In the genomic region with DNA sequence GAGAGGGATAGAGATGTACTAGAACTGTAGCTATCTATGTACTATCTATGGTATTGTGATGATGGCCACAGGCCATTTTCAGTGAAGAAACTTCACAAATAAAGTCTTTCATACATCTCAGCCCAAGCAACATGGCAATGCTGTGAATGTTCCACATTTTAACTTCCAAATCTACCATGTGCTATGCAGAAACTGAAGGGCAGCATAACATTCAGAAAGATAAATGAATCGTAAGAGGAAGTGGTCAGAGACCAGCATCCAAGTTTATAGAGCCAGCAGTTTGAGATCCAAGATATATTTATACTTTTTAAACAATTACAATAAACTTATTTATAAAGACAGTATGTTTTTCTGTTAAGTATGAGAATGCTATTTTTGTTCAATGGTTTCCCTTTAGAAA, we compare ENCODE assay signal across 18 mouse cellular contexts.
"Had no signal": no experiment of that assay in that cellular context is flagged by ENCODE, and none has a peak within 500 bp of the region (broad histone marks: within the 10 kb centered on the region; RNA-seq: fewer than 3 reads in every experiment).

No protein-coding gene starts in this region.

- ATAC-seq: midbrain, embryonic 16.5 days had no signal

- H3K9me3 ChIP-seq: midbrain, embryonic 10.5 days; midbrain, embryonic 12.5 days; neural tube, embryonic 13.5 days; neural tube, embryonic 15.5 days had no signal

- H3K27ac ChIP-seq: midbrain, embryonic 10.5 days; midbrain, embryonic 12.5 days; neural tube, embryonic 13.5 days; neural tube, embryonic 15.5 days had no signal

- H3K36me3 ChIP-seq: midbrain, embryonic 10.5 days; midbrain, embryonic 12.5 days; neural tube, embryonic 13.5 days; neural tube, embryonic 15.5 days had no signal

- H3K4me3 ChIP-seq: midbrain, embryonic 10.5 days; midbrain, embryonic 12.5 days; myocyte; neural tube, embryonic 13.5 days; neural tube, embryonic 15.5 days had no signal

- H3K4me2 ChIP-seq: lung, embryonic 14.5 days; midbrain, embryonic 12.5 days; neural tube, embryonic 13.5 days; neural tube, embryonic 15.5 days had no signal

- H3K4me1 ChIP-seq: midbrain, embryonic 10.5 days; midbrain, embryonic 12.5 days had no signal

- H3K9ac ChIP-seq: lung, embryonic 14.5 days; midbrain, embryonic 12.5 days; neural tube, embryonic 13.5 days; neural tube, embryonic 15.5 days had no signal

- DNase-seq: lung, adult 18-20 months; lung, embryonic 14.5 days; lung, postnatal 10 days; midbrain, embryonic 14.5 days; retina, postnatal 1 day; right cerebral cortex, adult 18-20 months; right cerebral cortex, postnatal 25 days; right cerebral cortex, postnatal 4 days; spleen, adult 18-20 months; thymus, adult 2 months; thymus, postnatal 25 days; thymus, postnatal 4 days had no signal

- H3K27me3 ChIP-seq: midbrain, embryonic 12.5 days; neural tube, embryonic 15.5 days had no signal
